Mouse (Mus musculus) heart, postnatal 0 days (tissue): ENCODE measurements at regions not wholly inside any gene's neighbourhood (a gene's known extent, or its start where the extent isn't known, plus 50 kb on each side); places are given as distances from the start of the nearest gene placed in this dataset.

Experiments used
- CTCF ChIP-seq: IDR thresholded peaks from 2 replicates; pipeline ENCODE4 v1.5.1; 2016; ENCODE audit warnings: antibody characterized with exemption, control low read depth, low read depth
- EP300 ChIP-seq: IDR thresholded peaks from 2 replicates; pipeline ENCODE4 v1.6.1; 2016; ENCODE audit warnings: antibody characterized with exemption, low read depth

DNA sequence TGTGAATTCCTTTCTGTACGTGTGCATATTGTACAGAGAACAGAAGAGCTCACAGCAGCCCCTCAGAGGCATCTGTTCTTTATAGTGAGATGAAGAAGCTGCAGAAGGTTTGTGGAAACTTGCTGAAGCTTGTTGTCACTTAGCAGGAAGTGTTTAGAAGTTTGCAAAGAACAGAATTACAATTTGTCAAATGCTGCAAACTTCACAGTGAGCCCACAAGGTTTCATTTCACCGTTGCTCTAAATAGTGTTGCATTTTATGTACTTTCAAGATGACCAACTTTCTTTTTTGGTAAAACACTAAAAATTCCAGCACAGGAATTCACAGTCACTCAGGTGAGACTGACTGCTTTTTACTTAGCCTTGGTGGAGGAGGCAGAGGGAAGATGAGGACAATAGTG lies 649.5 kb downstream of the Cetn3 start:
- TF ChIP-seq CTCF (no peak), EP300 (no peak)
